Mouse (Mus musculus) liver (tissue): ENCODE data around the gene Rps26.

ENCODE experiments used
- DNase-seq: peaks from one replicate; pipeline ENCODE4 v3.0.0-alpha.2; 2020; ENCODE audit warnings: mixed read lengths

The Rps26 gene

GRCm38 (mm10) chr10:128602470-128603128 is 23.9 kb downstream of the Rps26 start:
- DNase-seq, result no peak

GRCm38 (mm10) chr10:128601499-128601898 is 25.0 kb downstream of the Rps26 start:
- no peak for DNase-seq

GRCm38 (mm10) chr10:128598476-128598875 is 28.1 kb downstream of the Rps26 start:
- DNase-seq, result no peak

- no peak for DNase-seq
These were observed 33.8 kb downstream of the Rps26 start for GRCm38 (mm10) chr10:128592797-128593196.

- no peak for DNase-seq
These were observed 35.1 kb downstream of the Rps26 start for GRCm38 (mm10) chr10:128591436-128591835.

GRCm38 (mm10) chr10:128590193-128590690 is 36.3 kb downstream of the Rps26 start:
- DNase-seq, result peak; percentile 70

- DNase-seq, result peak; percentile 46
These were observed 36.9 kb downstream of the Rps26 start, which contains the start of gene Erbb3 for GRCm38 (mm10) chr10:128589464-128590192. TSS of gene Erbb3 (minus strand) at chr10:128589652.

GRCm38 (mm10) chr10:128588775-128589463 is 37.6 kb downstream of the Rps26 start:
- DNase-seq, result no peak

GRCm38 (mm10) chr10:128588136-128588535 is 38.4 kb downstream of the Rps26 start:
- no peak for DNase-seq

- DNase-seq, result peak; percentile 12
These were observed 38.9 kb downstream of the Rps26 start for GRCm38 (mm10) chr10:128587697-128588096.

- DNase-seq, result no peak
These were observed 39.4 kb downstream of the Rps26 start for GRCm38 (mm10) chr10:128587120-128587519.

- DNase-seq, result no peak
These were observed 40.0 kb downstream of the Rps26 start for GRCm38 (mm10) chr10:128586546-128586945.

GRCm38 (mm10) chr10:128584386-128584785 is 42.2 kb downstream of the Rps26 start:
- no peak for DNase-seq

- no peak for DNase-seq
These were observed 42.9 kb downstream of the Rps26 start for GRCm38 (mm10) chr10:128583644-128584043.

- DNase-seq, result no peak
These were observed 46.8 kb downstream of the Rps26 start for GRCm38 (mm10) chr10:128579731-128580130.

GRCm38 (mm10) chr10:128579298-128579697 is 47.2 kb downstream of the Rps26 start:
- DNase-seq, result no peak

GRCm38 (mm10) chr10:128578330-128578729 is 48.2 kb downstream of the Rps26 start:
- DNase-seq, result no peak

- peak; percentile 34 for DNase-seq
These were observed 51.5 kb downstream of the Rps26 start for GRCm38 (mm10) chr10:128575063-128575462.
